Mouse (Mus musculus) myocyte (in vitro differentiated cells): ENCODE data around the gene Siah1a. TPM values are rescaled to one million over a fixed set of nuclear protein-coding genes. Genes with fewer than 3 reads are reported as not detected.
A peak's percentile ranks its signal among the peaks of the same experiment; 100 is the strongest.

Experiments
- H3K27me3 ChIP-seq: one replicate; pipeline ENCODE4 v1.6.1; 2011; ENCODE audit not compliant: control insufficient read depth, insufficient read depth, insufficient read length
- H3K36me3 ChIP-seq: one replicate; pipeline ENCODE4 v1.6.1; 2011; ENCODE audit not compliant: control insufficient read depth, insufficient read depth
- H3K4me2 ChIP-seq: one replicate; pipeline ENCODE4 v1.6.1; 2011; ENCODE audit warnings: low read depth, control low read depth
- H3K4me3 ChIP-seq: one replicate; pipeline ENCODE4 v1.5.1; 2011; ENCODE audit warnings: mild to moderate bottlenecking, control low read depth, moderate library complexity
- H3K79me2 ChIP-seq: one replicate; pipeline ENCODE4 v1.6.1; 2011; ENCODE audit not compliant: control insufficient read depth, insufficient read depth
- H3ac ChIP-seq: one replicate; pipeline ENCODE4 v1.6.1; 2011; ENCODE audit not compliant: control insufficient read depth, insufficient read length
- CEBPB ChIP-seq: IDR thresholded peaks from 2 replicates; pipeline ENCODE4 v1.6.1; 2011; ENCODE audit warnings: mild to moderate bottlenecking, moderate library complexity; ENCODE audit not compliant: poor library complexity, insufficient read depth, severe bottlenecking
- E2F4 ChIP-seq: IDR thresholded peaks from one replicate; pipeline ENCODE4 v1.6.1; 2011; ENCODE audit warnings: mild to moderate bottlenecking, control low read depth, moderate library complexity; ENCODE audit not compliant: insufficient read depth
- MAX ChIP-seq: IDR thresholded peaks from one replicate; pipeline ENCODE4 v1.6.1; 2011; ENCODE audit warnings: low read depth, mild to moderate bottlenecking, control low read depth
- MYOD1 ChIP-seq, 3 experiments: IDR thresholded peaks; one replicate each; pipeline ENCODE4 v1.6.1; 2011; ENCODE audit warnings: control low read depth in 2 of 3, low read depth in 2 of 3, mild to moderate bottlenecking in 2 of 3, moderate library complexity in 1 of 3; ENCODE audit not compliant: insufficient read length in 2 of 3, control insufficient read depth in 1 of 3
- MYOG ChIP-seq, 3 experiments: IDR thresholded peaks; one replicate each; pipeline ENCODE4 v1.6.1; 2011; ENCODE audit warnings: control low read depth in 2 of 3, low read depth in 2 of 3, mild to moderate bottlenecking in 2 of 3; ENCODE audit not compliant: insufficient read length in 2 of 3, control insufficient read depth in 1 of 3, insufficient read depth in 1 of 3
- POLR2A ChIP-seq: IDR thresholded peaks from one replicate; pipeline ENCODE4 v1.6.1; 2011; ENCODE audit warnings: low read depth, mild to moderate bottlenecking, control low read depth, moderate library complexity; ENCODE audit not compliant: insufficient read length
- POLR2AphosphoS2 ChIP-seq: IDR thresholded peaks from one replicate; pipeline ENCODE4 v1.6.1; 2011; ENCODE audit warnings: low read depth, control low read depth; ENCODE audit not compliant: insufficient read length
- REST ChIP-seq: IDR thresholded peaks from one replicate; pipeline ENCODE4 v1.6.1; 2011; ENCODE audit warnings: mild to moderate bottlenecking, control low read depth, moderate library complexity; ENCODE audit not compliant: insufficient read depth, insufficient read length
- SRF ChIP-seq: IDR thresholded peaks from one replicate; pipeline ENCODE4 v1.6.1; 2011; ENCODE audit warnings: low read depth; ENCODE audit not compliant: control insufficient read depth, insufficient read length
- TCF12 ChIP-seq: IDR thresholded peaks from one replicate; pipeline ENCODE4 v1.6.1; 2011; ENCODE audit warnings: mild to moderate bottlenecking, control low read depth; ENCODE audit not compliant: poor library complexity, insufficient read depth, severe bottlenecking
- TCF3 ChIP-seq: IDR thresholded peaks from one replicate; pipeline ENCODE4 v1.6.1; 2011; ENCODE audit warnings: low read depth, control low read depth; ENCODE audit not compliant: insufficient read length
- USF1 ChIP-seq: IDR thresholded peaks from one replicate; pipeline ENCODE4 v1.6.1; 2011; ENCODE audit warnings: low read depth, mild to moderate bottlenecking, control low read depth, moderate library complexity
- polyA plus RNA-seq: library from polyadenylated mRNA; unstranded; fragments of >200 nt; fragmentation: generic; extraction: Trizol; gene quantifications from one replicate; pipeline ENCODE4 v1.2.1, GENCODE M21; 2012; ENCODE audit warnings: missing spikeins

Siah1a gene
- polyA plus RNA-seq, 1 experiment: 12.0 TPM

GRCm38 (mm10) chr8:86702453-86702852, 43.3 kb downstream of the Siah1a start:
- H3K27me3 ChIP-seq: no peaks in the 10 kb centered on the region
- no peak overlapping the region for H3K4me2 ChIP-seq
- no peak overlapping the region for H3K4me3 ChIP-seq
- no peak overlapping the region for H3ac ChIP-seq
- TF ChIP-seq MAX: no peak
- no peak for TF ChIP-seq E2F4
- TF ChIP-seq POLR2AphosphoS2: no peak
- TF ChIP-seq TCF3: no peak
- no peak for TF ChIP-seq MYOG (IDR thresholded peaks at IDR 0.05; ENCODE audit: control insufficient read depth in 1 of 3, insufficient read depth in 1 of 3, insufficient read length in 2 of 3, low read depth in 2 of 3)
- no peak for TF ChIP-seq TCF12
- TF ChIP-seq SRF: no peak
- no peaks in the 10 kb centered on the region for H3K79me2 ChIP-seq
- H3K36me3 ChIP-seq: peaks cover 10% of the 10 kb centered on the region

- TF ChIP-seq CEBPB: no peak
- no peak for TF ChIP-seq USF1
- no peak for TF ChIP-seq REST
- TF ChIP-seq POLR2A: no peak
- TF ChIP-seq MAX: no peak
- no peak for TF ChIP-seq TCF12
- no peak for TF ChIP-seq TCF3
- no peak for TF ChIP-seq MYOD1 (IDR thresholded peaks at IDR 0.05; ENCODE audit: control insufficient read depth in 1 of 3, insufficient read length in 2 of 3, low read depth in 2 of 3)
- no peak for TF ChIP-seq E2F4
- TF ChIP-seq MYOG (IDR thresholded peaks at IDR 0.05; ENCODE audit: control insufficient read depth in 1 of 3, insufficient read depth in 1 of 3, insufficient read length in 2 of 3, low read depth in 2 of 3): no peak
- no peak for TF ChIP-seq SRF
- no peak for TF ChIP-seq POLR2AphosphoS2
- H3K27me3 ChIP-seq: no peaks in the 10 kb centered on the region
- peaks cover 10% of the 10 kb centered on the region for H3K36me3 ChIP-seq
- no peaks in the 10 kb centered on the region for H3K79me2 ChIP-seq
- no peak overlapping the region for H3K4me2 ChIP-seq
- no peak overlapping the region for H3ac ChIP-seq
- H3K4me3 ChIP-seq: no peak overlapping the region
Measured at GRCm38 (mm10) chr8:86699471-86699870, 46.3 kb downstream of the Siah1a start.

GRCm38 (mm10) chr8:86698811-86699421, 46.8 kb downstream of the Siah1a start:
- no peak overlapping the region for H3K4me3 ChIP-seq
- TF ChIP-seq POLR2A: no peak
- TF ChIP-seq MYOG (IDR thresholded peaks at IDR 0.05; ENCODE audit: control insufficient read depth in 1 of 3, insufficient read depth in 1 of 3, insufficient read length in 2 of 3, low read depth in 2 of 3): peak in 2 of 3 experiments; percentile 37 to 65
- TF ChIP-seq MYOD1 (IDR thresholded peaks at IDR 0.05; ENCODE audit: control insufficient read depth in 1 of 3, insufficient read length in 2 of 3, low read depth in 2 of 3): peak in 2 of 3 experiments; percentile 74 to 91
- peaks cover 10% of the 10 kb centered on the region for H3K36me3 ChIP-seq
- H3ac ChIP-seq: no peak overlapping the region
- no peaks in the 10 kb centered on the region for H3K27me3 ChIP-seq
- no peaks in the 10 kb centered on the region for H3K79me2 ChIP-seq
- H3K4me2 ChIP-seq: no peak overlapping the region

DNA sequence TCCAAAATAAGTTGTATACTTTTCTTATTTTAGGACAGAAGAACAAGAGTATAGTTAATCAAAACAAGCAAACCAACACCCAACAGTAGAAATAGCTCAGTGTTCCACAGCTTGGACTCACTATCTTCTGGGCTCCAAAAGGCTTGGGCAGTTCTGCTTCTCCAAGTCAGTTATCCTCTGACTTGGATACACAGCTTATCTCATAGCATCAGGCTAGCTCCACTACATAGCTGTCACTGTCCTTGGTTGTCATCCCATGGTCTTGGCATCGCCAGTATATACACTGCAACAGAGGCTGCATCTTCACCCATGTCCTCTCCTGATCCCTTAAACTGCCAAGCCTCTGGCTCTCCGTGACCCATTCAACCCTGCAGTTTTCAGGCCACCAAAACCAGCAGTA, 50.0 kb downstream of the Siah1a start:
- no peaks in the 10 kb centered on the region for H3K79me2 ChIP-seq
- H3K27me3 ChIP-seq: no peaks in the 10 kb centered on the region
- no peak overlapping the region for H3K4me3 ChIP-seq
- no peak overlapping the region for H3ac ChIP-seq
- H3K36me3 ChIP-seq: peaks cover 5% of the 10 kb centered on the region
- H3K4me2 ChIP-seq: no peak overlapping the region
- TF ChIP-seq SRF (no peak), TCF3 (no peak), E2F4 (no peak)

- no peak overlapping the region for H3K4me2 ChIP-seq
- no peaks in the 10 kb centered on the region for H3K79me2 ChIP-seq
- TF ChIP-seq POLR2A (no peak), E2F4 (no peak), MYOG (IDR thresholded peaks at IDR 0.05; ENCODE audit: control insufficient read depth in 1 of 3, insufficient read depth in 1 of 3, insufficient read length in 2 of 3, low read depth in 2 of 3) (no peak), MAX (no peak)
- H3ac ChIP-seq: no peak overlapping the region
- no peaks in the 10 kb centered on the region for H3K27me3 ChIP-seq
- no peaks in the 10 kb centered on the region for H3K36me3 ChIP-seq
- no peak overlapping the region for H3K4me3 ChIP-seq
Measured at GRCm38 (mm10) chr8:86694011-86694410, 51.7 kb downstream of the Siah1a start.
